In genomic region chr9:21134595-21135328, GRCm38 (mm10) we compare ENCODE assay signal across 9 mouse cellular contexts. TPM values are rescaled to one million over a fixed set of nuclear protein-coding genes. Genes with fewer than 3 reads are reported as not detected.
DNase-seq lines count a peak whose midpoint lies in the region; ATAC-seq and TF ChIP-seq lines count a peak whose summit lies in the region.
"Had no signal": no experiment of that assay in that cellular context is flagged by ENCODE, and none has a peak within 500 bp of the region (broad histone marks: within the 10 kb centered on the region; RNA-seq: fewer than 3 reads in every experiment).

No protein-coding gene starts in this region.

- peaks cover 5% of the 10 kb centered on the region; the same call in 1 of the 2 replicates for H3K36me3 ChIP-seq in heart, adult 2 months (ENCODE audit: control insufficient read depth, insufficient read depth, low read length)
- peaks cover 26% of the 10 kb centered on the region for H3K36me3 ChIP-seq in heart, embryonic 12.5 days
- 0 out of 2 replicates have a peak, but pooled peaks cover 4% of the 10 kb centered on the region for H3K36me3 ChIP-seq in hindbrain, embryonic 11.5 days (ENCODE audit: control insufficient read depth, insufficient read depth, low read length)

- no peak overlapping the region for H3K4me3 ChIP-seq in heart, adult 2 months
- no peak overlapping the region for H3K4me3 ChIP-seq in heart, embryonic 12.5 days
- no peak overlapping the region for H3K4me3 ChIP-seq in hindbrain, embryonic 11.5 days (ENCODE audit: low read depth, low read length)

- 0 out of 2 replicates have a peak, but pooled peaks have one; percentile 4 for TF ChIP-seq CTCF in heart, adult 2 months (IDR thresholded peaks at IDR 0.05)

- TF ChIP-seq POLR2A in heart, adult 2 months (IDR thresholded peaks at IDR 0.05; ENCODE audit: insufficient read depth, low read depth, low read length) = no peak

- no peaks in the 10 kb centered on the region for H3K9me3 ChIP-seq in heart, embryonic 12.5 days (replicated peaks)
- no peaks in the 10 kb centered on the region for H3K9me3 ChIP-seq in hindbrain, embryonic 11.5 days (ENCODE audit: control insufficient read depth, low read length)

- intact Hi-C loops in heart, adult 2 months (cut with DNase I) = loop anchor here (10.0 kb wide), 1 partner anchor 130 kb away; the partner anchor contains the start of gene Mrpl4
- intact Hi-C loops in heart, postnatal 25 days (cut with DNase I) = loop anchor here (5.0 kb wide), 3 partner anchors 62 to 132 kb away; partner anchors contain the start of genes Fdx1l, Gm49373, Icam5 and Mrpl4

- TF ChIP-seq EP300 in heart, adult 2 months (IDR thresholded peaks at IDR 0.05; ENCODE audit: insufficient read depth, low read depth, low read length) = no peak

- peak; percentile 60 to 75 for DNase-seq in heart, adult 2 months
- peak; percentile 94 for DNase-seq in NIH3T3 (ENCODE audit: low read depth)
- peak; percentile 65 for DNase-seq in heart, postnatal 25 days (ENCODE audit: low spot score)
- peak; percentile 87 for DNase-seq in lung, postnatal 36 days
- DNase-seq in right cerebral cortex, postnatal 36 days (ENCODE audit: low spot score in 2 of 2) = no peak
- DNase-seq in hindbrain, embryonic 11.5 days (ENCODE audit: low spot score) = no peak
- no peak for DNase-seq in layer of hippocampus, adult 9-10 months (ENCODE audit: low spot score)
- DNase-seq: cerebellum, adult 11-12 months had no signal

- peak overlapping the region; percentile 81 for H3K27ac ChIP-seq in heart, adult 2 months
- H3K27ac ChIP-seq in heart, embryonic 12.5 days (ENCODE audit: poor library complexity, severe bottlenecking) = no peak overlapping the region
- no peak overlapping the region for H3K27ac ChIP-seq in hindbrain, embryonic 11.5 days (ENCODE audit: low read depth, low read length)

- no peak for ATAC-seq in heart, embryonic 12.5 days (ENCODE audit: insufficient number of reproducible peaks, low FRiP score)
- no peak for ATAC-seq in hindbrain, embryonic 11.5 days (ENCODE audit: low FRiP score)

- WGBS in heart, adult 2 months = 32% methylated on average over 9 of the region's 9 CpGs
- 65% methylated on average over 9 of the region's 9 CpGs for WGBS in heart, embryonic 12.5 days
- WGBS in hindbrain, embryonic 11.5 days = 81% methylated on average over 9 of the region's 9 CpGs

- no peak overlapping the region for H3K4me2 ChIP-seq in heart, embryonic 12.5 days
- no peak overlapping the region for H3K4me2 ChIP-seq in hindbrain, embryonic 11.5 days (replicated peaks; ENCODE audit: low read depth, low read length)

- H3K79me2 ChIP-seq in heart, adult 2 months (replicated peaks; ENCODE audit: control insufficient read depth, insufficient read depth, low read length) = no peaks in the 10 kb centered on the region

- no peaks in the 10 kb centered on the region for H3K27me3 ChIP-seq in heart, adult 2 months (ENCODE audit: control insufficient read depth, insufficient read depth, low read length)
- no peaks in the 10 kb centered on the region for H3K27me3 ChIP-seq in heart, embryonic 12.5 days (replicated peaks)
- no peaks in the 10 kb centered on the region for H3K27me3 ChIP-seq in hindbrain, embryonic 11.5 days (ENCODE audit: control insufficient read depth, insufficient read depth, low read length)

- no peak overlapping the region for H3K9ac ChIP-seq in heart, adult 2 months (ENCODE audit: low read depth, low read length)
- H3K9ac ChIP-seq in heart, embryonic 12.5 days = no peak overlapping the region
- no peak overlapping the region for H3K9ac ChIP-seq in hindbrain, embryonic 11.5 days (ENCODE audit: low read depth, low read length)

- H3K4me1 ChIP-seq in heart, adult 2 months (ENCODE audit: control insufficient read depth, insufficient read depth, low read length) = peaks cover 15% of the 10 kb centered on the region
- peaks cover 31% of the 10 kb centered on the region for H3K4me1 ChIP-seq in heart, embryonic 12.5 days (replicated peaks)
- peaks cover 3% of the 10 kb centered on the region; the same call in 1 of the 2 replicates for H3K4me1 ChIP-seq in hindbrain, embryonic 11.5 days (replicated peaks; ENCODE audit: control insufficient read depth, insufficient read depth, low read length)

RNA-seq across cellular contexts. Expression of gene Tyk2, which starts 3.7 kb away (rescaled TPM):
- 1 to 10 TPM; 7.3 to 8.1 TPM for total RNA-seq in heart, adult 2 months (2021)
- 13.5 and 13.7 TPM in 2 replicates for polyA plus RNA-seq in heart, adult 2 months (2012; rRNA removed)
- 15.3 and 17.5 TPM in 2 replicates for polyA plus RNA-seq in heart, embryonic 12.5 days (2016; fragmentation: Nextera tagmentation; extraction: Ambion mirVana)
- total RNA-seq in heart, postnatal 25 days (2021) = 1 to 10 TPM; 8.5 to 8.6 TPM
- 6.9 and 8.0 TPM in 2 replicates for polyA plus RNA-seq in hindbrain, embryonic 11.5 days (2014; fragmentation: Nextera tagmentation; extraction: Ambion mirVana)

RNA-seq across cellular contexts. Expression of gene Cdc37, which starts 15.0 kb away (rescaled TPM):
- 100 to 1,000 TPM; 150 to 162 TPM for total RNA-seq in heart, adult 2 months (2021)
- polyA plus RNA-seq in heart, adult 2 months (2012; rRNA removed) = 62.3 and 96.1 TPM in 2 replicates
- polyA plus RNA-seq in heart, embryonic 12.5 days (2016; fragmentation: Nextera tagmentation; extraction: Ambion mirVana) = 232 and 241 TPM in 2 replicates
- total RNA-seq in heart, postnatal 25 days (2021) = 100 to 1,000 TPM; 158 to 160 TPM
- 306 and 307 TPM in 2 replicates for polyA plus RNA-seq in hindbrain, embryonic 11.5 days (2014; fragmentation: Nextera tagmentation; extraction: Ambion mirVana)

RNA-seq across cellular contexts. Expression of gene Pde4a, which starts 30.8 kb away (rescaled TPM):
- total RNA-seq in heart, adult 2 months (2021) = 10 to 100 TPM; 58.9 to 60.0 TPM
- polyA plus RNA-seq in heart, adult 2 months (2012; rRNA removed) = 57.2 and 68.9 TPM in 2 replicates
- polyA plus RNA-seq in heart, embryonic 12.5 days (2016; fragmentation: Nextera tagmentation; extraction: Ambion mirVana) = 10.1 and 10.2 TPM in 2 replicates
- 10 to 100 TPM; 47.1 to 51.6 TPM for total RNA-seq in heart, postnatal 25 days (2021)
- 5.2 and 5.7 TPM in 2 replicates for polyA plus RNA-seq in hindbrain, embryonic 11.5 days (2014; fragmentation: Nextera tagmentation; extraction: Ambion mirVana)

RNA-seq across cellular contexts. Expression of gene Raver1, which starts 43.0 kb away (rescaled TPM):
- 10 to 100 TPM; 26.3 to 27.9 TPM for total RNA-seq in heart, adult 2 months (2021)
- 27.4 and 29.1 TPM in 2 replicates for polyA plus RNA-seq in heart, adult 2 months (2012; rRNA removed)
- polyA plus RNA-seq in heart, embryonic 12.5 days (2016; fragmentation: Nextera tagmentation; extraction: Ambion mirVana) = 62.9 and 67.7 TPM in 2 replicates
- 10 to 100 TPM; 25.8 to 27.9 TPM for total RNA-seq in heart, postnatal 25 days (2021)
- polyA plus RNA-seq in hindbrain, embryonic 11.5 days (2014; fragmentation: Nextera tagmentation; extraction: Ambion mirVana) = 60.2 and 60.7 TPM in 2 replicates

RNA-seq across cellular contexts. Expression of gene Gm38431, which starts 43.0 kb away (rescaled TPM):
- under 1 TPM; 0.31 to 0.34 TPM for total RNA-seq in heart, adult 2 months (2021)
- 2.0 and 2.3 TPM in 2 replicates for polyA plus RNA-seq in heart, adult 2 months (2012; rRNA removed)
- 1.8 and 2.0 TPM in 2 replicates for polyA plus RNA-seq in heart, embryonic 12.5 days (2016; fragmentation: Nextera tagmentation; extraction: Ambion mirVana)
- 1 to 10 TPM in 1 of 2 experiments, under 1 TPM in 1; 0.86 to 1.5 TPM for total RNA-seq in heart, postnatal 25 days (2021)
- polyA plus RNA-seq in hindbrain, embryonic 11.5 days (2014; fragmentation: Nextera tagmentation; extraction: Ambion mirVana) = 2.0 and 2.3 TPM in 2 replicates

Comparison
In these comparisons a context has a peak if more than half of its experiments do, and no peak if none do; other contexts are left out.
1. DNase-seq: peak in heart, adult 2 months (2 of 2), NIH3T3 (single experiment), heart, postnatal 25 days (single experiment) and lung, postnatal 36 days (single experiment); none in right cerebral cortex, postnatal 36 days (0 of 2), hindbrain, embryonic 11.5 days (single experiment) and layer of hippocampus, adult 9-10 months (single experiment).